Mouse (Mus musculus): ENCODE data around the gene Agpat3. TPM values are rescaled to one million over a fixed set of nuclear protein-coding genes. Genes with fewer than 3 reads are reported as not detected.

The Agpat3 gene
- polyA plus RNA-seq (2015; fragmentation: Nextera tagmentation; extraction: Ambion mirVana) = 28.2 and 33.9 TPM in 2 replicates

GRCm38 (mm10) chr10:78351887-78352665, at the start of gene Agpat3:
Gene Agpat3 (minus strand): TSS chr10:78352489.
- 0% methylated on average over 46 of the region's 113 CpGs for WGBS
- H3K27me3 ChIP-seq (ENCODE audit: control insufficient read depth, insufficient read depth, low read depth, low read length) = no peaks in the 10 kb centered on the region
- peaks cover 22% of the 10 kb centered on the region for H3K4me1 ChIP-seq (replicated peaks; ENCODE audit: control insufficient read depth, insufficient read depth, low read length)
- H3K9ac ChIP-seq (ENCODE audit: low read length) = peak within 1 kb of the TSS; percentile 97
- no peaks in the 10 kb centered on the region for H3K9me3 ChIP-seq (ENCODE audit: control insufficient read depth, low read length)
- ATAC-seq (ENCODE audit: low read depth) = peak; percentile 84
- H3K27ac ChIP-seq (ENCODE audit: low read length) = peak within 1 kb of the TSS; percentile 29
- H3K4me2 ChIP-seq (ENCODE audit: low read depth, low read length) = peak within 1 kb of the TSS; percentile 59
- no peaks in the 10 kb centered on the region for H3K36me3 ChIP-seq (ENCODE audit: control insufficient read depth, insufficient read depth, low read length)
- H3K4me3 ChIP-seq (ENCODE audit: low read length) = peak within 1 kb of the TSS; percentile 79

GRCm38 (mm10) chr10:78401127-78401526, 48.8 kb upstream of the Agpat3 start:
- Histone ChIP-seq H3K9ac (ENCODE audit: low read length) (no peak overlapping the region), H3K4me2 (ENCODE audit: low read depth, low read length) (no peak overlapping the region), H3K4me3 (ENCODE audit: low read length) (no peak overlapping the region), H3K27me3 (ENCODE audit: control insufficient read depth, insufficient read depth, low read depth, low read length) (no peaks in the 10 kb centered on the region), H3K9me3 (ENCODE audit: control insufficient read depth, low read length) (no peaks in the 10 kb centered on the region), H3K4me1 (replicated peaks; ENCODE audit: control insufficient read depth, insufficient read depth, low read length) (no peaks in the 10 kb centered on the region), H3K27ac (ENCODE audit: low read length) (no peak overlapping the region), H3K36me3 (ENCODE audit: control insufficient read depth, insufficient read depth, low read length) (peaks cover 55% of the 10 kb centered on the region)
- ATAC-seq (ENCODE audit: low read depth) = no peak
- WGBS = 80% methylated on average over 2 of the region's 2 CpGs

- H3K4me2 ChIP-seq (ENCODE audit: low read depth, low read length) = no peak overlapping the region
- no peaks in the 10 kb centered on the region for H3K27me3 ChIP-seq (ENCODE audit: control insufficient read depth, insufficient read depth, low read depth, low read length)
- no peaks in the 10 kb centered on the region; the same call in 1 of the 2 replicates for H3K4me1 ChIP-seq (replicated peaks; ENCODE audit: control insufficient read depth, insufficient read depth, low read length)
- peaks cover 38% of the 10 kb centered on the region for H3K36me3 ChIP-seq (ENCODE audit: control insufficient read depth, insufficient read depth, low read length)
- H3K4me3 ChIP-seq (ENCODE audit: low read length) = no peak overlapping the region
- 40% methylated on average over 17 of the region's 17 CpGs for WGBS
- H3K9me3 ChIP-seq (ENCODE audit: control insufficient read depth, low read length) = no peaks in the 10 kb centered on the region
- H3K9ac ChIP-seq (ENCODE audit: low read length) = no peak overlapping the region
- no peak overlapping the region for H3K27ac ChIP-seq (ENCODE audit: low read length)
- no peak for ATAC-seq (ENCODE audit: low read depth)
These were observed 46.9 kb upstream of the Agpat3 start for GRCm38 (mm10) chr10:78399090-78399657.

GRCm38 (mm10) chr10:78396625-78396885, 44.3 kb upstream of the Agpat3 start:
- Histone ChIP-seq H3K9ac (ENCODE audit: low read length) (no peak overlapping the region), H3K9me3 (ENCODE audit: control insufficient read depth, low read length) (no peaks in the 10 kb centered on the region), H3K27ac (ENCODE audit: low read length) (no peak overlapping the region), H3K27me3 (ENCODE audit: control insufficient read depth, insufficient read depth, low read depth, low read length) (peaks cover 7% of the 10 kb centered on the region), H3K36me3 (ENCODE audit: control insufficient read depth, insufficient read depth, low read length) (peaks cover 14% of the 10 kb centered on the region), H3K4me2 (ENCODE audit: low read depth, low read length) (no peak overlapping the region), H3K4me1 (replicated peaks; ENCODE audit: control insufficient read depth, insufficient read depth, low read length) (no peaks in the 10 kb centered on the region; the same call in 1 of the 2 replicates), H3K4me3 (ENCODE audit: low read length) (no peak overlapping the region)
- 53% methylated on average over 4 of the region's 4 CpGs for WGBS
- ATAC-seq (ENCODE audit: low read depth) = peak; percentile 29

GRCm38 (mm10) chr10:78395819-78396624, 43.7 kb upstream of the Agpat3 start:
- 10% methylated on average over 17 of the region's 17 CpGs for WGBS
- ATAC-seq (ENCODE audit: low read depth) = peak; percentile 84
- H3K4me2 ChIP-seq (ENCODE audit: low read depth, low read length) = no peak overlapping the region

GRCm38 (mm10) chr10:78395377-78395776, 43.1 kb upstream of the Agpat3 start:
- H3K27me3 ChIP-seq (ENCODE audit: control insufficient read depth, insufficient read depth, low read depth, low read length) = peaks cover 15% of the 10 kb centered on the region
- H3K9me3 ChIP-seq (ENCODE audit: control insufficient read depth, low read length) = no peaks in the 10 kb centered on the region
- WGBS = 85% methylated on average over 3 of the region's 3 CpGs
- H3K4me2 ChIP-seq (ENCODE audit: low read depth, low read length) = no peak overlapping the region
- ATAC-seq (ENCODE audit: low read depth) = no peak
- H3K4me1 ChIP-seq (replicated peaks; ENCODE audit: control insufficient read depth, insufficient read depth, low read length) = no peaks in the 10 kb centered on the region; the same call in 1 of the 2 replicates
- no peak overlapping the region for H3K9ac ChIP-seq (ENCODE audit: low read length)
- H3K4me3 ChIP-seq (ENCODE audit: low read length) = no peak overlapping the region
- no peak overlapping the region for H3K27ac ChIP-seq (ENCODE audit: low read length)
- H3K36me3 ChIP-seq (ENCODE audit: control insufficient read depth, insufficient read depth, low read length) = peaks cover 3% of the 10 kb centered on the region

More at GRCm38 (mm10) chr10:78395819-78396624, 43.7 kb upstream of the Agpat3 start:
- H3K9ac ChIP-seq (ENCODE audit: low read length) = no peak overlapping the region
- H3K27ac ChIP-seq (ENCODE audit: low read length) = no peak overlapping the region
- H3K36me3 ChIP-seq (ENCODE audit: control insufficient read depth, insufficient read depth, low read length) = peaks cover 8% of the 10 kb centered on the region
- peaks cover 12% of the 10 kb centered on the region for H3K27me3 ChIP-seq (ENCODE audit: control insufficient read depth, insufficient read depth, low read depth, low read length)
- H3K4me3 ChIP-seq (ENCODE audit: low read length) = no peak overlapping the region
- no peaks in the 10 kb centered on the region; the same call in 1 of the 2 replicates for H3K4me1 ChIP-seq (replicated peaks; ENCODE audit: control insufficient read depth, insufficient read depth, low read length)
- H3K9me3 ChIP-seq (ENCODE audit: control insufficient read depth, low read length) = no peaks in the 10 kb centered on the region

- H3K4me2 ChIP-seq (ENCODE audit: low read depth, low read length) = 0 out of 2 replicates have a peak overlapping the region, but pooled peaks have one; percentile 27
- WGBS = under 1% methylated on average over 18 of the region's 18 CpGs
- peak; percentile 48; the same call in 1 of the 2 replicates for ATAC-seq (ENCODE audit: low read depth)
These were observed 39.8 kb upstream of the Agpat3 start for GRCm38 (mm10) chr10:78392072-78392471.

GRCm38 (mm10) chr10:78390982-78391470, 38.7 kb upstream of the Agpat3 start:
- Histone ChIP-seq H3K4me1 (replicated peaks; ENCODE audit: control insufficient read depth, insufficient read depth, low read length) (no peaks in the 10 kb centered on the region; the same call in 1 of the 2 replicates), H3K4me2 (ENCODE audit: low read depth, low read length) (no peak overlapping the region), H3K27ac (ENCODE audit: low read length) (no peak overlapping the region), H3K27me3 (ENCODE audit: control insufficient read depth, insufficient read depth, low read depth, low read length) (peaks cover 15% of the 10 kb centered on the region), H3K9me3 (ENCODE audit: control insufficient read depth, low read length) (no peaks in the 10 kb centered on the region), H3K9ac (ENCODE audit: low read length) (no peak overlapping the region), H3K36me3 (ENCODE audit: control insufficient read depth, insufficient read depth, low read length) (no peaks in the 10 kb centered on the region), H3K4me3 (ENCODE audit: low read length) (no peak overlapping the region)
- WGBS = 21% methylated on average over 4 of the region's 4 CpGs
- ATAC-seq (ENCODE audit: low read depth) = no peak

More at GRCm38 (mm10) chr10:78392072-78392471, 39.8 kb upstream of the Agpat3 start:
- no peaks in the 10 kb centered on the region for H3K36me3 ChIP-seq (ENCODE audit: control insufficient read depth, insufficient read depth, low read length)
- H3K9me3 ChIP-seq (ENCODE audit: control insufficient read depth, low read length) = no peaks in the 10 kb centered on the region
- H3K9ac ChIP-seq (ENCODE audit: low read length) = no peak overlapping the region
- H3K27me3 ChIP-seq (ENCODE audit: control insufficient read depth, insufficient read depth, low read depth, low read length) = peaks cover 15% of the 10 kb centered on the region
- H3K4me1 ChIP-seq (replicated peaks; ENCODE audit: control insufficient read depth, insufficient read depth, low read length) = no peaks in the 10 kb centered on the region; the same call in 1 of the 2 replicates
- H3K4me3 ChIP-seq (ENCODE audit: low read length) = no peak overlapping the region
- no peak overlapping the region for H3K27ac ChIP-seq (ENCODE audit: low read length)

Data from lung, embryonic 16.5 days (tissue).